Mouse (Mus musculus) mature B cell (primary cell): ENCODE data around the gene Coro1b.

Source experiments
- in situ Hi-C: fragments of 300-500 bp; cut with MboI; formaldehyde crosslinking; loops from 2 replicates; pipeline ENCODE4 v1.14.3; 2019

The Coro1b gene

DNA sequence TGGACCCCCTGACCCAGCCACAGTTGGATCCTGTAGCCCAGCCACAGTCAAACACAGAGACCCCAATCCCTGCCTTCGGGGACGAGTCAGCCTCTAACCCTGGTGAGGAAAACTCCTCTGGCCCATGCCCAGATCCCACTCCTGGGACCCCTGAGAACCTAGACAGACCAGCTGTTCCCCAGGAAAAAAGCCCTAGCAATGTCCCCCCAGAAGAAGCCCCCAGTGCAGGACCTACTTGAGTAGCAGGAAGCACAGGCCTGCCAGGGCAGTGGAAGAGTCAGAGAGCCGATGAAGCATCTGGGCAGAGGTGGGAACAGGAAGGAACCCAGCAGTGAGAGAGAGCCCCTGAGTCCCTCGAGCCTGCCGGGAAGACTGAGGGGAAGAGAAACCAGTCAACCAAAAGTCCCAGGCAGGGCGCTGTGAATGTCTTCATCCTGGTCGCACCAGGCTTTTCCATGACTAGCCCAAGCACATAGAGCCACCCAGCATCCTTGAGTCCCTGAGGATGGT is 4.6 kb upstream of the Coro1b start, which contains the start of gene Cabp4:
TSS of gene Cabp4 (minus strand) at position 275 of the 510 bp plus-strand sequence.
- in situ Hi-C loops = no loop called here

DNA sequence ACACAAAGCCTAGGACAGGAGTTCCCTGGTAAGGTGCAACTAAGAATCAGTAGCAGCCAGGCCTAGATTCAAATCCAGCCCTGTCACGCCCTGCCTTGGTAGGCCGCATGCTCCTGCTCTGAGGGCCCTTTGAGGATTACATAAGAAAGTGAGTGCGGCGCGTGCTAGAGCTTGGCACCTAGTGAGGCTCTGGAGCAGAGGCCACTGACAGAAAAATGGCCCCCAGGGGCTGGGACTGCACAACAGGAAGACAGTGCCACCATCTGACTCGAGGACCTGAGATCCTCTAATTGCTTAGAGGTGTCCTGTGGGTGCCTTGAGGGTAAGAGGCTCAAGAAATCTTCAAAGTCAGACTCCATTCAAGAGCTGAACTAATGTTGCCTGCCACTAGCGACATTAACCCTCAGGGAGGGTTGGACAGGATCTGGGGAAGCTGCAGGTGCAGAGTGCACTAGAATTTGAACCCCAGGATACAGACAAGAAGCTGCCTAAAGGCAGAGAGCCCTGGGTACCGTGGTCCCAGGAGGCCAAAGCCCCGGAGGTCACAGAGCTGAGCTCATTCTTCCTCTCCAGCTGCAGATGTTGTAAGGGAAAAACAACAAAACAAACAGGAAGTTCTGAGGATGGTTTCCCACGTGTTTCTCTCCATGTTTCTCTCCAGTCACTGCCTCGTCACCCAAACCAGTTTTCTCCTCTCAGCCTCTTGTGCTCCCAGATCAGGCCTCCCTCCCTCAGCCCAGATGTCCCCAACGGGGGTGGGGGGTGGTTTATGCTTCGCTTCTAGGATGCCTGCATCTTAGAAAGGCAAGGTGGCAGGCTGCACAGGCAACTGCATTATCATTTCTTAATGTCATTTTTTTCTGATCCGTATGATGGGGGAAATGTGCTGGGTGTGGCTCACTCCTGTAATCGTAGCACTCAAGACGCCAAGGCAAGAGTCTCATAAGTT is 3.6 kb upstream of the Coro1b start:
- in situ Hi-C loops = no loop called here

- in situ Hi-C loops = no loop called here
Observed at GRCm38 (mm10) chr19:4145936-4146335, 2.5 kb upstream of the Coro1b start.

DNA sequence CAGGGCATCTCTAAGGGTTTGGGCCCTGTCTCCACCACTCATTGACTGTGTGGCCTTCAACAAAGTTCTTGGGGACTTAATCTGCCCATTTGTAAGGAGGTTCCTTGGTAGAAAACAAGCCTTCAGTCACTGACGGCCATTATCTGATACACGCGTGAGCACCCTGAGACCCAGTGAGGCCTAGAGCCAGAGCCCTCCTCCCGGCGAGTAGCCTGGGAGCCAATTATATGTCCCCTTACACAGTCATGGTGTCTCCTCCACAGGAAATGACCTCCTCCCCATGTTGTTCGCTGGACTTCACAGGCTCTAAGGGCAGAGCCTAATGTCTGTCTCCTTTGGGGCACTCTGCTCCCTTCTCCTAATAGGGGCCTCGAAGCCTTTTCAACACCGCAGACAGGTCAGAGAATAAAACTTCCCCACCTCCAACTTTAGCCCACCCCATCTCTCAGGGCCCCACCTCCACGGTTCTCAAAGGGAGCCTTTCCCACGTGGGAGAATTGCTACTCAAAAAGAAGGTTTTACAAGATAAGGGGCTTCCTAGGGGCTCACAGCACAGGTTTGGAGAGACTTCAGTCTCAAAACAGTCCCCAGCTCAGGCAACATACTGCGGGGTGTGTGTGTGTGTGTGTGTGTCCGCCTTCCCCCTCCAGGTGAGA is 1.9 kb upstream of the Coro1b start:
- in situ Hi-C loops = no loop called here

DNA sequence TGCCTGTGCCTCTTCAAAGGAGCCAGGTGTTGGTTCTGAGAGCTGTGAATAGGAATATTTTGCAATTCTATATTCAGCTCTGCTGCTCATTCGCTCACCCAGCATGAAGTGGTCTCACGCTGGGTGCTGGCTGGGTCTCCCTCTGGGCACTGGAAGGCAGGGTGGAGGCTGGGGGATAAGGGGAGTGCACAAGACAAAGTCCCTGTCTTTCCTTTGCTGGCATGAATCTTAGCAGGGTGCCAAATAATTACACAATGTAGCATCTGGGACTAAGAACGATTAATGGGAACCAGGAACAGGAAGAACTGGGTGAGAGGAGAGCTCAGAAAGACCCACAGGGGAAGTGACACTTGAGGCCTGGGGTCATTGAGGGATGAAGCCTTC is 1.4 kb upstream of the Coro1b start:
- in situ Hi-C loops = no loop called here

DNA sequence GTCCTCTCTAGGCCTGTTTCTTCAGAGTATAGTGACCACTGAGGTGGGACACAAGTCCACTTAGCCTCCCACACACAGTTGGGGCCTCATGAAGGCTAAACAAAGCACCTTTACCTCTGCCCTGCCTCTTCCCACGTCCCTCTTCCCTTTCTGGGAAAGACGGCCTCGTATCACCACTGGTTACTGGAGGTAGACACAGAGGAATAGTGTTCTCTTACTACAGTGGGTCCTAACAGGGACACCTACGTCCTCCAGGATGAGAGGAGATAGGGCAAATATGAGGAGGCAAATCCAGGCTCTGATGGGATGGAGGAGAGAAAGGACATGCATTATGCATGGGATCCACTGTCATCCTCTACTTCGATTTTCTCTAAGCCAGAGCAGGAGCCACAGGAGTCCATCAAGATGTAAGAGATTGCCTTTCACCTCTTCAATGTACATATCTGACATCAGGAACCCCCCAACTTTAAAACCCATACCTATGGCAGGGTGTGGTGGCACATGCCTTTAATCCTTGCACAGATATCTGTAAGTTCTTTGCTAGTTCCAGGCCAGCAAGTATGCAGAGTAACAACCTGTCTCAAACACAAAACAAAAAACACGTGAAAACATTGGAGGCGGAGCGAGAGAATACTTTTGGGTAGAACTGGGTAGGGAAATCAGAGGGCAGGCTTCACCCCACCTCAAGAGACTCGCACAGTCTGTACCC is 483 bp upstream of the Coro1b start:
- in situ Hi-C loops = no loop called here

DNA sequence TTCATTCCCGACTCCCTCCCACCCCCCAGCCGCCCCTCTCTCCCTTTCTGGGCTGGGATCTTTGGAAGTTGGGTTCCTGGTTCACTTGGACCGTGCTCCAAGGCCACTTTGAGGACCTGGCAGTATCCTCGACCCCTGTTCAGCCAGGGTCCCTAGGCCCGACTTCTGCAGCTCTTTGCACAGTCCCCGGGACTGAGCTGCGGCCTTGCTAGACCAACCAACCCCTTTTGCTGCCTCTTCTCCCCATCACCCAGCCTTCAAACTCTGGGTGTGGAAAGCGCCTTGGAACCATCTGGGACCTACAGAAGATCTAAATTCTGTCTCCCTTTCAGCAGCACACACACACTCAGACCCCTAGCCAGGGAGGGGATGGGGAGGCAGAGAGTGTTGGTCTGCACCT is 400 bp downstream of the Coro1b start:
- in situ Hi-C loops = no loop called here

DNA sequence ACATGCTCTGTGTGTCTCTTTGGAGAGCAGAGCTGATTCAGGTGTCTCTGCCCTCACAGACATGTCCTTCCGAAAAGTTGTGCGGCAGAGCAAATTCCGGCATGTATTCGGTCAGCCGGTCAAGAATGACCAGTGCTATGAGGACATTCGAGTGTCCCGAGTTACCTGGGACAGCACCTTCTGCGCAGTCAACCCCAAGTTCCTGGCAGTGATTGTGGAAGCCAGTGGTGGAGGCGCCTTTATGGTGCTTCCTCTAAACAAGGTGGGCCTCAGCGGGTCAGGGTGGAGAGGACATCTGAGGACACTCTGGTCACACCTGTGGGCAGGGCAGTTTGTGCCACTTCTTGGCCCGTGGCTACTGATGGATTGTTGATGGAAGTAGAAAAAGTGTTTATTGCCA is 864 bp downstream of the Coro1b start:
- in situ Hi-C loops = no loop called here

DNA sequence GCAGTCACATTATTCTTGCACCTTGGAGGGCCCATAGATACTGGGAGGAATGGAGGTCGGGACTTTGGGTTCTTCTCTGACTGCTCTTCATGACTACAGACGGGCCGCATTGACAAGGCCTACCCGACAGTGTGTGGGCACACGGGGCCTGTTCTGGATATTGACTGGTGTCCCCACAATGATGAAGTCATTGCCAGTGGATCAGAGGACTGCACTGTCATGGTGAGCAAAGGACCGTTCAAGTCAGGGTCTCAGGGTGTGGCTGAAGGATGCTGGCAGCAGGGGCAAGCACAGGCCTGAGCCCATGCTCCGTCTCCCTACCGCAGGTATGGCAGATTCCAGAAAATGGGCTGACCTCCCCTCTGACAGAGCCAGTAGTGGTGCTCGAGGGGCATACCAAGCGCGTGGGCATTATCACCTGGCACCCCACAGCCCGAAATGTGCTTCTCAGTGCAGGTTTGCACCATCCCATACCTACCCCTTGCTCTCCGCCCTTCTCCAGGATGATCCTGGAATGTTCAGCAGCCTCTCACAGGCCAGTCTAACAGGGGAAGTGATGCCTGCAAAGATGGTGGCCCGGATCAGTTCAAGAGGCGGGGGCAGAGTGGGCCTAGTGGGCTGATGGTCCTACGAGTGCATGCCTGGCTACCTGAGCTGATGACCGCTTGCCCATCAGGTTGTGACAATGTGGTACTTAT is 1.5 kb downstream of the Coro1b start:
- in situ Hi-C loops = no loop called here

- in situ Hi-C loops = no loop called here
Observed at GRCm38 (mm10) chr19:4150567-4151487, 2.4 kb downstream of the Coro1b start.

DNA sequence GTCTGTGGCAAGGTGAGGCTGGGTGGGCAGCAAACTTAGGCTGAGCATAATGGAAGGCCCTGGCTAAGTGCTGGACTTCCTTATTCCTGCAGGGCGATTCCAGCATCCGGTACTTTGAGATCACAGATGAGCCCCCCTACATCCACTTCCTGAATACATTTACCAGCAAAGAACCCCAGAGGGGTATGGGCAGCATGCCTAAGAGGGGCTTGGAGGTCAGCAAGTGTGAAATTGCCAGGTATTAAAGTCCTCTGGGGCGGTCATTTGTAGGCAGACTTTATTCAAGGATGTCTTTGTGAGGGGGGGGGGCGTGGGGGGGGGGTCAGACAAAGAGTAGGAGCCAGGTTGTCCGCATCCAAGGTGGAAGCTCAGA is 3.1 kb downstream of the Coro1b start:
- in situ Hi-C loops = no loop called here

GRCm38 (mm10) chr19:4151898-4152297 is 3.5 kb downstream of the Coro1b start:
- in situ Hi-C loops = no loop called here

DNA sequence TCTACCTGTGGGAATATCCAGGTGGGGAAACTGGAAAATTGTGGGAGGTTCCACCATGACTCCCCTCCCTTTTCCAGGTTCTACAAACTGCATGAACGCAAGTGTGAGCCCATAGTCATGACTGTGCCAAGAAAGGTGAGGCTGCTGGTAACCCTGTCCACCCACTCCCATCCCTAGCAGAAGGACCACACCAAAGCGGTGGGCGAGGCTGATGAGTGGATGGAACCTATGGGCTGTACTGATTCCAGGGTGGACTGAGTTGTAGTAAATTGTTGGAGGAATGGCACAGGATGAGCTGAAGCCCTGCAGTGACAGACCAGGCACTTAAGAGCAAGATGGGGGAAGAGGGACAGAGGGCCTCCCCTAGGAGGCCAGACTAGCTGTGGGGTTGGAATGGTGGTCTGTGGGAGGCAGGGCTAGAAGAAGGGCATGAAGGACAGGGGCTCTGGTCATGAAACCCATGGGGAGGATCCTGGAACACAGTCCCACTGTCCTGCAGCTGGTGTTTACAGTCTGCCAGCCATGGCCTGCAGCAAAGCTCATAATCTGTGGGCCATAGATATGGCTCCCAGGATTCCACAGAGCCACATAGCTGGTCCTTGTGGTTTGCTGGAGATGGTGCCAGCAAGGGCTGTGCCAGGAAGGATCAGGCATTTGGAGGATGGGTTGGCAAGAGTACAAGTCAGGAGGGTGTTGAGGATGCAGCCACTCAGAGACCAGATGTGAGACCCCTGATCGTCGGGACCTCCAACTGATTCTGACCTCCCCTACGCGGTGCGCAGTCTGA is 4.2 kb downstream of the Coro1b start:
- in situ Hi-C loops = no loop called here

GRCm38 (mm10) chr19:4153232-4153654 is 4.8 kb downstream of the Coro1b start, which contains the start of gene Ptprcap:
TSS of gene Ptprcap (plus strand) at chr19:4153604.
- in situ Hi-C loops = no loop called here

DNA sequence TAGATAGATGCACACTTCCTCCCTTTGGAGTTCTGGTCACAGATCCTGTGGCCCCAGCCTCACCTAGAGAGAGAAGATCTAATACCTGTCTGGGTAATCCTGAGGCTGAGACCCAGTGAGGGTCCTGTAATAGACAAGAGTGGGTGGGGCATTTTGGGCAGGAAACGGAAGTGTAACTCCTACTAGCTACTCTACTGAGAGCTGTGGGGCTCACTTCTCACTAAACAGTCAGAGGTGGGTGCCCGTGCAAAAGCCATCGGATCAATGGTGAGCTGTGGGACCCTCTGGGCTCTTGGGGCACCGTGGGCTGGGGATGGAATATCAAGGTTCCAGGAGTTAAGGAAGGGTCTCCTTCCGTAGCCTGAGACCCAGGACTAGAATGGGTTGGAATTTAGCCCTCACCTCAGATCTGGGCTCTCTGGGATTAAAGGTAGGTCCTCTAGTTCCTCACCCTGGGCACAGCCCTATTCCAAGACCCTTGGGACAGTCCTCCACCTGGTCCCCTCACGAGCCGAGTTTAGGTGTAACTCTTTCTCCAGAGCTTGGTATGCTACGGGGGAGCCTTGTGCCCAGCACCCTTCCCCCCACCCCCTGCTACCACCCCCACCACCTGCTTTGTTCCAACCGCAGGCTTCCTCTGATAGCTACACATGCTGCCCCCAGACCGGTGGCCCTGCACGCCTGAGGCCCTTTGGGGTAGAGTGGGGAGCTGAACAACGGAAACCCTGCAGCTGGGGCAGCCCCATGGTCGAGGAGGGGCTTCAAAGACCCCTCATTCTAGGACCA is 6.2 kb downstream of the Coro1b start:
- in situ Hi-C loops = no loop called here

GRCm38 (mm10) chr19:4155223-4156072 is 7.0 kb downstream of the Coro1b start:
- in situ Hi-C loops = no loop called here

DNA sequence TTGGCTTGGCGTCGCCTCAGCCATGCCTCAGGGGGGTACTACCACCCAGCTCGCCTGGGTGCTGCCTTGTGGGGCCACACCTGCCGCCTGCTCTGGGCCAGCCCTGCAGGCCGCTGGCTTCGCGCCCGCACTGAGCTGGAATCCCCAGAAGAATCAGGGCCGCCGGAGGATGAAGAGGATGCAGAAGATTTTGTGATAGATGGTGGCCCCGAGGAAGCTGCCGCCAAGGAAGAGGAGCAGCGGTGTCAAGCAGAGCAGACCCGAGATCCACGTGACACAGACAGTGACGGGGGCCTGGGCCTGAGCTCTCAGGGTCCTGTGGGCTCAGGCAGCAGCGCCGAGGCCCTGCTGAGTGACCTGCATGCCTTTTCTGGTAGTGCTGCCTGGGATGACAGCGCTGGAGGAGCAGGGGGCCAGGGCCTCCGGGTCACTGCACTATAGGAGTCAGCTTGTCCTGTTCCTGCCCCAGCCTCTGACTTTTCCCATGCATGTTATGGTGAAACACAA is 7.7 kb downstream of the Coro1b start:
- in situ Hi-C loops = no loop called here

- in situ Hi-C loops = no loop called here
Observed at GRCm38 (mm10) chr19:4156771-4157170, 8.4 kb downstream of the Coro1b start.
